Mouse (Mus musculus): ENCODE results near the gene Sppl2a.
"Not testable (repeated sequence)": the region's sequence is repeated elsewhere in the genome, so short reads cannot be mapped to it uniquely, and the experiment has no call there.

Gene Sppl2a

GRCm38 (mm10) chr2:126896941-126897340 lies 36.1 kb downstream of the Sppl2a start:
- in situ Hi-C loops (cut with MboI) = no loop called here

GRCm38 (mm10) chr2:126894245-126894644 lies 38.8 kb downstream of the Sppl2a start:
- in situ Hi-C loops (cut with MboI) = no loop called here

GRCm38 (mm10) chr2:126892316-126892715 lies 40.7 kb downstream of the Sppl2a start:
- in situ Hi-C loops (cut with MboI) = no loop called here

GRCm38 (mm10) chr2:126891743-126892142 lies 41.3 kb downstream of the Sppl2a start:
- in situ Hi-C loops (cut with MboI) = no loop called here

GRCm38 (mm10) chr2:126887141-126887540 lies 45.9 kb downstream of the Sppl2a start:
- in situ Hi-C loops (cut with MboI) = no loop called here

GRCm38 (mm10) chr2:126885871-126886270 lies 47.2 kb downstream of the Sppl2a start:
- in situ Hi-C loops (cut with MboI) = no loop called here

- in situ Hi-C loops (cut with MboI) = not testable (repeated sequence)
Measured at GRCm38 (mm10) chr2:126882711-126883110, 50.3 kb downstream of the Sppl2a start.

GRCm38 (mm10) chr2:126877991-126878390 lies 55.0 kb downstream of the Sppl2a start:
- in situ Hi-C loops (cut with MboI) = no loop called here

GRCm38 (mm10) chr2:126875871-126876796 lies 56.9 kb downstream of the Sppl2a start, which contains the start of gene Trpm7:
TSS of gene Trpm7 (minus strand) at chr2:126876230.
- in situ Hi-C loops (cut with MboI) = no loop called here

GRCm38 (mm10) chr2:126875516-126875835 lies 57.6 kb downstream of the Sppl2a start:
- in situ Hi-C loops (cut with MboI) = no loop called here

GRCm38 (mm10) chr2:126874809-126875515 lies 58.1 kb downstream of the Sppl2a start:
- in situ Hi-C loops (cut with MboI) = no loop called here

GRCm38 (mm10) chr2:126866301-126866700 lies 66.7 kb downstream of the Sppl2a start:
- in situ Hi-C loops (cut with MboI) = no loop called here

- in situ Hi-C loops (cut with MboI) = no loop called here
Measured at GRCm38 (mm10) chr2:126865501-126866199, 67.4 kb downstream of the Sppl2a start.

GRCm38 (mm10) chr2:126865026-126865425 lies 68.0 kb downstream of the Sppl2a start:
- in situ Hi-C loops (cut with MboI) = no loop called here

- in situ Hi-C loops (cut with MboI) = no loop called here
Measured at GRCm38 (mm10) chr2:126844751-126845150, 88.3 kb downstream of the Sppl2a start.
